Mouse (Mus musculus): ENCODE measurements at regions not wholly inside any gene's neighbourhood (a gene's known extent, or its start where the extent isn't known, plus 50 kb on each side); places are given as distances from the start of the nearest gene placed in this dataset.

DNA sequence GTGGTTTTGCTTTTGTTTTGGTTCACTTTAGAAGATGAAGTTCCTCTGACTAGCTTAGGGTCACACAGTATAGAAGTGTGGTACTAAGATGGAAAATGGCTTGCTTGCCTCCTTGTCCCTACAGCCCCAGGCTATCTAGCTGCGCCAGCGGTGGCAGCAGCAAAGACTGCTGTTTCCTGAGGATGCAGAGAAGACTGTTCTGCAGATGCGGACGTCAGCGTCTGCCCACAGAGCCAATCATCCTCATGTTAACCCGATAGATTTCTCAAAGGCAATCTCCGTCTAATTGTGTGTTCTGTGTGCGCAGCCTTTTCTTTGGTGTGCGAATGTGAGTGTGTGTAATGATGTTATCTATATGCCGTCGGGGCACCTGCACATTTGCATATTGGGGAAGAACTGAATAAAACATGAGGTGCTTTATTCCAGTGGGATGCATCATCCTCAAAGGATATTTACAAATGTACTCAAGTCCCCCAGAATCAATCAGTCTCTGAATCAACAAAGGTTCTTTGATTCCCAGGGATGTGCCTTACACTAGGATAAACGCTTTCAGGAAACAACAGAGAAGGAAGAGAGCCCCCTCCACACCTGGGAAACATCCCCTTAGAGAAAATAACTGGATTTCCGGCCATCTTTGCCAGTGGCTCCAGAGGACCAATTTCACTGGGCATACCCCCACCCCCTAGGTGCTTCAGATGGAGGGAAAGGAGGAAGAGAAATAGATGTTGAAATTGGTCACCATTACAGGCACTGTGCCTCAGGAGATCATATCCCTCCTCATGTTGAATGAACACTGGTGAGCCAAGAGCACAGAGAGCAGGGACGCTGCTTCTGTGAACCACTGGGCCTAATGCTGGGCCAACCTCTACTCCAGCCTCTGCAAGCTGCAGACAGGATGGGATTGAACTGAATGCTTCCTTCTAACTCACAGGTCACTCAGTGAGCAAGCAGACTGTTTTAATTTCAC is 409.7 kb upstream of the Plxna2 start:
- TF ChIP-seq CTCF (IDR thresholded peaks at IDR 0.05; ENCODE audit: low read depth, low read length) (no peak), TAL1 (conservative IDR thresholded peaks at IDR 0.05; ENCODE audit: low read depth, low read length) (no peak), GATA1 (IDR thresholded peaks at IDR 0.05; ENCODE audit: borderline replicate concordance, low read length) (no peak), POLR2AphosphoS5 (IDR thresholded peaks at IDR 0.05; ENCODE audit: insufficient replicate concordance, low read depth, low read length) (no peak), GATA2 (IDR thresholded peaks at IDR 0.05; ENCODE audit: borderline replicate concordance, low read depth, low read length) (no peak)
